Mouse (Mus musculus): Measurements from ENCODE around the gene Sart3. TPM values are rescaled to one million over a fixed set of nuclear protein-coding genes. Genes with fewer than 3 reads are reported as not detected.

Gene Sart3
- polyA plus RNA-seq, 1 experiment from 2014 or later: 30.5 TPM

GRCm38 (mm10) chr5:113693196-113693755 is 79.0 kb downstream of the Sart3 start:
- ATAC-seq (ENCODE audit: insufficient number of reproducible peaks, insufficient read depth, low FRiP score, low read depth): no peak
- 83% methylated on average over 8 of the region's 8 CpGs for WGBS
- H3K4me3 ChIP-seq (ENCODE audit: low read depth, low read length): no peak overlapping the region
- H3K9me3 ChIP-seq (ENCODE audit: control insufficient read depth, low read depth, low read length): no peaks in the 10 kb centered on the region
- H3K27me3 ChIP-seq (ENCODE audit: control insufficient read depth, insufficient read depth, low read length): no peaks in the 10 kb centered on the region
- no peaks in the 10 kb centered on the region for H3K36me3 ChIP-seq (ENCODE audit: control insufficient read depth, insufficient read depth, low read length)
- H3K4me1 ChIP-seq (ENCODE audit: control insufficient read depth, insufficient read depth, low read length): no peaks in the 10 kb centered on the region
- no peak overlapping the region for H3K27ac ChIP-seq (ENCODE audit: low read length)
- no peak overlapping the region for H3K9ac ChIP-seq (replicated peaks; ENCODE audit: low read depth, low read length)
- H3K4me2 ChIP-seq (replicated peaks; ENCODE audit: low read depth, low read length): no peak overlapping the region

Other genes with a start within 250 kb of the Sart3 start
- gene Cmklr1, start 122.1 kb downstream of the Sart3 start, polyA plus RNA-seq (2014; fragmentation: Nextera tagmentation; extraction: Ambion mirVana): 3.6 and 3.7 TPM in 2 replicates
- not detected in 2 replicates for gene 1700069L16Rik, start 47.7 kb downstream of the Sart3 start, polyA plus RNA-seq (2014; fragmentation: Nextera tagmentation; extraction: Ambion mirVana)
- gene Ficd, start 36.7 kb downstream of the Sart3 start, polyA plus RNA-seq (2014; fragmentation: Nextera tagmentation; extraction: Ambion mirVana): 4.1 and 5.7 TPM in 2 replicates
- 106 and 117 TPM in 2 replicates for gene Iscu, start 238 bp upstream of the Sart3 start, polyA plus RNA-seq (2014; fragmentation: Nextera tagmentation; extraction: Ambion mirVana)
- gene Tmem119, start 28.0 kb upstream of the Sart3 start, polyA plus RNA-seq (2014; fragmentation: Nextera tagmentation; extraction: Ambion mirVana): 46.1 and 49.0 TPM in 2 replicates
- 2.9 and 4.5 TPM in 2 replicates for gene Selplg, start 60.1 kb upstream of the Sart3 start, polyA plus RNA-seq (2014; fragmentation: Nextera tagmentation; extraction: Ambion mirVana)
- gene Coro1c, start 136.2 kb upstream of the Sart3 start, polyA plus RNA-seq (2014; fragmentation: Nextera tagmentation; extraction: Ambion mirVana): 131 and 145 TPM in 2 replicates
- gene Ssh1, start 221.4 kb upstream of the Sart3 start, polyA plus RNA-seq (2014; fragmentation: Nextera tagmentation; extraction: Ambion mirVana): 22.2 and 25.0 TPM in 2 replicates
- gene Dao, start 231.2 kb upstream of the Sart3 start, polyA plus RNA-seq (2014; fragmentation: Nextera tagmentation; extraction: Ambion mirVana): 0.16 and 0.17 TPM in 2 replicates